Mouse (Mus musculus) forebrain, embryonic 13.5 days (tissue): ENCODE measurements around the gene Tob2. TPM values are rescaled to one million over a fixed set of nuclear protein-coding genes. Genes with fewer than 3 reads are reported as not detected.
A peak's percentile ranks its signal among the peaks of the same experiment; 100 is the strongest.

ENCODE experiments used
- ATAC-seq: fragments of 200-750 bp; cut with Nextera tagmentation; 2 replicates; pipeline ENCODE4 v1.8.0; 2017
- H3K27ac ChIP-seq: fragments of 300-500 bp; sonication (generic); 2 replicates; pipeline ENCODE4 v1.5.1; 2015; ENCODE audit warnings: inconsistent platforms, mild to moderate bottlenecking, moderate library complexity
- H3K27me3 ChIP-seq: fragments of 300-500 bp; sonication (generic); 2 replicates; pipeline ENCODE4 v1.6.1; 2015; ENCODE audit warnings: mild to moderate bottlenecking, inconsistent platforms
- H3K36me3 ChIP-seq: fragments of 300-500 bp; sonication (generic); 2 replicates; pipeline ENCODE4 v1.6.1; 2015; ENCODE audit warnings: mild to moderate bottlenecking, inconsistent platforms; ENCODE audit not compliant: poor library complexity, severe bottlenecking
- H3K4me1 ChIP-seq: fragments of 300-500 bp; sonication (generic); 2 replicates; pipeline ENCODE4 v1.6.1; 2015; ENCODE audit warnings: inconsistent platforms
- H3K4me2 ChIP-seq: fragments of 300-500 bp; sonication (generic); 2 replicates; pipeline ENCODE4 v1.6.1; 2015; ENCODE audit warnings: inconsistent platforms, mild to moderate bottlenecking, moderate library complexity
- H3K4me3 ChIP-seq: fragments of 300-500 bp; sonication (generic); 2 replicates; pipeline ENCODE4 v1.5.1; 2015; ENCODE audit warnings: mild to moderate bottlenecking, inconsistent platforms
- H3K9ac ChIP-seq: fragments of 300-500 bp; sonication (generic); 2 replicates; pipeline ENCODE4 v1.6.1; 2015; ENCODE audit warnings: mild to moderate bottlenecking, inconsistent platforms
- H3K9me3 ChIP-seq: fragments of 300-500 bp; sonication (generic); replicated peaks from 2 replicates; pipeline ENCODE4 v1.6.1; 2016; ENCODE audit warnings: inconsistent platforms
- WGBS: fragments of 180-500 bp; shearing (Covaris S2); methylation state at CpG from one replicate; pipeline ENCODE4 v1.1.7; 2015; 5-methylcytosine and 5-hydroxymethylcytosine counted together
- polyA plus RNA-seq: library from polyadenylated mRNA; unstranded; fragments of >200 nt; fragmentation: Nextera tagmentation; extraction: Ambion mirVana; gene quantifications from 2 replicates; pipeline ENCODE4 v1.2.1, GENCODE M21; 2015

Gene Tob2
- polyA plus RNA-seq, 1 experiment from 2014 or later: 19.1 TPM

- Histone ChIP-seq H3K4me1 (no peaks in the 10 kb centered on the region), H3K27ac (no peak overlapping the region), H3K4me2 (no peak overlapping the region), H3K9ac (no peak overlapping the region), H3K27me3 (no peaks in the 10 kb centered on the region), H3K36me3 (peaks cover 37% of the 10 kb centered on the region), H3K4me3 (no peak overlapping the region), H3K9me3 (no peaks in the 10 kb centered on the region)
- ATAC-seq: no peak
- 41% methylated on average over 4 of the region's 4 CpGs for WGBS
These were observed 12.9 kb downstream of the Tob2 start for GRCm38 (mm10) chr15:81845724-81846123.

GRCm38 (mm10) chr15:81845033-81845625 lies 13.5 kb downstream of the Tob2 start:
- Histone ChIP-seq H3K4me3 (no peak overlapping the region), H3K27ac (no peak overlapping the region), H3K27me3 (no peaks in the 10 kb centered on the region), H3K4me2 (no peak overlapping the region), H3K9ac (no peak overlapping the region), H3K36me3 (peaks cover 31% of the 10 kb centered on the region), H3K4me1 (no peaks in the 10 kb centered on the region), H3K9me3 (no peaks in the 10 kb centered on the region)
- 57% methylated on average over 5 of the region's 5 CpGs for WGBS
- ATAC-seq: no peak

- no peak overlapping the region for H3K4me2 ChIP-seq
- H3K27me3 ChIP-seq: 0 out of 2 replicates have a peak, but pooled peaks cover under 1% of the 10 kb centered on the region
- no peak overlapping the region for H3K9ac ChIP-seq
- no peak overlapping the region for H3K4me3 ChIP-seq
- no peaks in the 10 kb centered on the region for H3K9me3 ChIP-seq
- peaks cover 14% of the 10 kb centered on the region; the same call in 1 of the 2 replicates for H3K36me3 ChIP-seq
- peaks cover 14% of the 10 kb centered on the region for H3K4me1 ChIP-seq
- no peak overlapping the region for H3K27ac ChIP-seq
- WGBS: 85% methylated on average over 7 of the region's 7 CpGs
- ATAC-seq: no peak
These were observed 16.3 kb downstream of the Tob2 start for GRCm38 (mm10) chr15:81842275-81842674.

- 93% methylated on average over 7 of the region's 7 CpGs for WGBS
- H3K4me2 ChIP-seq: no peak overlapping the region
- H3K4me1 ChIP-seq: peaks cover 28% of the 10 kb centered on the region
- no peak overlapping the region for H3K27ac ChIP-seq
- ATAC-seq: no peak
- H3K27me3 ChIP-seq: peaks cover 7% of the 10 kb centered on the region; the same call in 1 of the 2 replicates
- H3K9ac ChIP-seq: no peak overlapping the region
- H3K9me3 ChIP-seq: no peaks in the 10 kb centered on the region
- H3K4me3 ChIP-seq: no peak overlapping the region
- no peaks in the 10 kb centered on the region for H3K36me3 ChIP-seq
These were observed 18.3 kb downstream of the Tob2 start for GRCm38 (mm10) chr15:81840306-81840705.

GRCm38 (mm10) chr15:81839634-81840033 lies 19.0 kb downstream of the Tob2 start:
- ATAC-seq: peak; percentile 72; the same call in 1 of the 2 replicates
- Histone ChIP-seq H3K27ac (no peak overlapping the region), H3K36me3 (no peaks in the 10 kb centered on the region), H3K4me2 (no peak overlapping the region), H3K9me3 (no peaks in the 10 kb centered on the region), H3K9ac (no peak overlapping the region), H3K27me3 (peaks cover 7% of the 10 kb centered on the region; the same call in 1 of the 2 replicates), H3K4me1 (peaks cover 28% of the 10 kb centered on the region), H3K4me3 (no peak overlapping the region)
- 54% methylated on average over 5 of the region's 5 CpGs for WGBS

GRCm38 (mm10) chr15:81838554-81839235 lies 19.9 kb downstream of the Tob2 start:
- 58% methylated on average over 14 of the region's 14 CpGs for WGBS
- Histone ChIP-seq H3K9ac (no peak overlapping the region), H3K4me2 (no peak overlapping the region), H3K27me3 (peaks cover 7% of the 10 kb centered on the region; the same call in 1 of the 2 replicates), H3K9me3 (no peaks in the 10 kb centered on the region), H3K36me3 (no peaks in the 10 kb centered on the region), H3K4me1 (peaks cover 28% of the 10 kb centered on the region), H3K4me3 (no peak overlapping the region), H3K27ac (peak overlapping the region; percentile 19; the same call in 1 of the 2 replicates)
- no peak for ATAC-seq

GRCm38 (mm10) chr15:81836966-81837920 lies 21.4 kb downstream of the Tob2 start:
- no peaks in the 10 kb centered on the region for H3K9me3 ChIP-seq
- H3K4me1 ChIP-seq: peaks cover 30% of the 10 kb centered on the region
- 66% methylated on average over 7 of the region's 7 CpGs for WGBS
- peaks cover 7% of the 10 kb centered on the region; the same call in 1 of the 2 replicates for H3K27me3 ChIP-seq
- no peak for ATAC-seq
- no peaks in the 10 kb centered on the region for H3K36me3 ChIP-seq
- no peak overlapping the region for H3K4me3 ChIP-seq
- 0 out of 2 replicates have a peak overlapping the region, but pooled peaks have one; percentile 58 for H3K9ac ChIP-seq
- H3K4me2 ChIP-seq: 0 out of 2 replicates have a peak overlapping the region, but pooled peaks have one; percentile 59
- H3K27ac ChIP-seq: no peak overlapping the region

- Histone ChIP-seq H3K4me1 (peaks cover 37% of the 10 kb centered on the region), H3K27me3 (peaks cover 7% of the 10 kb centered on the region; the same call in 1 of the 2 replicates), H3K36me3 (no peaks in the 10 kb centered on the region), H3K4me2 (peak overlapping the region; percentile 59), H3K9me3 (no peaks in the 10 kb centered on the region), H3K4me3 (peak overlapping the region; percentile 28), H3K9ac (peak overlapping the region; percentile 58), H3K27ac (no peak overlapping the region)
- ATAC-seq: peak; percentile 64; the same call in 1 of the 2 replicates
- 3% methylated on average over 31 of the region's 33 CpGs for WGBS
These were observed 22.3 kb downstream of the Tob2 start for GRCm38 (mm10) chr15:81836124-81836821.

GRCm38 (mm10) chr15:81835007-81835880 lies 23.4 kb downstream of the Tob2 start:
- Histone ChIP-seq H3K4me3 (no peak overlapping the region), H3K9me3 (no peaks in the 10 kb centered on the region), H3K9ac (no peak overlapping the region), H3K36me3 (no peaks in the 10 kb centered on the region), H3K27me3 (peaks cover 7% of the 10 kb centered on the region; the same call in 1 of the 2 replicates), H3K4me1 (peaks cover 39% of the 10 kb centered on the region), H3K27ac (no peak overlapping the region), H3K4me2 (0 out of 2 replicates have a peak overlapping the region, but pooled peaks have one; percentile 59)
- 72% methylated on average over 10 of the region's 10 CpGs for WGBS
- no peak for ATAC-seq

GRCm38 (mm10) chr15:81834171-81834841 lies 24.3 kb downstream of the Tob2 start:
- Histone ChIP-seq H3K27ac (no peak overlapping the region), H3K4me2 (no peak overlapping the region), H3K9ac (no peak overlapping the region), H3K27me3 (peaks cover 7% of the 10 kb centered on the region; the same call in 1 of the 2 replicates), H3K9me3 (no peaks in the 10 kb centered on the region), H3K4me3 (no peak overlapping the region), H3K36me3 (no peaks in the 10 kb centered on the region), H3K4me1 (peaks cover 33% of the 10 kb centered on the region)
- no peak for ATAC-seq
- 57% methylated on average over 3 of the region's 3 CpGs for WGBS
